Mouse (Mus musculus) MEL (cell line): ENCODE results near the gene Lhx5. TPM values are rescaled to one million over a fixed set of nuclear protein-coding genes. Genes with fewer than 3 reads are reported as not detected.

Experiments used
- DNase-seq: peaks from one replicate; pipeline ENCODE4 v3.0.0; 2011; ENCODE audit warnings: low read depth, low spot score
- H3K27ac ChIP-seq: 2 replicates; pipeline ENCODE4 v1.5.1; 2012; ENCODE audit warnings: low read depth, mild to moderate bottlenecking, control low read depth, low read length, moderate library complexity; ENCODE audit not compliant: control insufficient read depth
- H3K27me3 ChIP-seq, 2 experiments: fragments of 150-350 bp in 1 of 2; sonication (generic) in 1 of 2; 2 replicates each; pipeline ENCODE4 v1.6.1; 2012; ENCODE audit warnings: low read length in 2 of 2, mild to moderate bottlenecking in 2 of 2, improper control_type of control experiment in 1 of 2, moderate library complexity in 1 of 2; ENCODE audit not compliant: insufficient read depth in 2 of 2, control insufficient read depth in 1 of 2
- H3K36me3 ChIP-seq, 2 experiments: 2 replicates each; pipeline ENCODE4 v1.6.1; 2012 to 2014; ENCODE audit warnings: low read length in 2 of 2, improper control_type of control experiment in 1 of 2, inconsistent platforms in 1 of 2, mild to moderate bottlenecking in 1 of 2; ENCODE audit not compliant: insufficient read depth in 2 of 2, control insufficient read depth in 1 of 2
- H3K4me1 ChIP-seq, 2 experiments: fragments of 150-350 bp in 1 of 2; sonication (generic) in 1 of 2; 2 replicates each; pipeline ENCODE4 v1.6.1; 2012; ENCODE audit warnings: low read length in 2 of 2, improper control_type of control experiment in 1 of 2, mild to moderate bottlenecking in 1 of 2; ENCODE audit not compliant: insufficient read depth in 2 of 2, control insufficient read depth in 1 of 2
- H3K4me3 ChIP-seq, 2 experiments: fragments of 150-350 bp in 1 of 2; sonication (generic) in 1 of 2; 2 replicates each; pipeline ENCODE4 v1.5.1; 2012; ENCODE audit warnings: low read depth in 2 of 2, low read length in 2 of 2, mild to moderate bottlenecking in 2 of 2, moderate library complexity in 2 of 2, control low read depth in 1 of 2, improper control_type of control experiment in 1 of 2; ENCODE audit not compliant: control insufficient read depth in 1 of 2, insufficient read depth in 1 of 2
- H3K79me2 ChIP-seq: 2 replicates; pipeline ENCODE4 v1.6.1; 2012; ENCODE audit warnings: mild to moderate bottlenecking, low read length, moderate library complexity; ENCODE audit not compliant: control insufficient read depth, poor library complexity, insufficient read depth
- H3K9ac ChIP-seq: 2 replicates; pipeline ENCODE4 v1.6.1; 2012; ENCODE audit warnings: low read depth, mild to moderate bottlenecking, control low read depth, low read length, moderate library complexity; ENCODE audit not compliant: control insufficient read depth, poor library complexity, severe bottlenecking
- H3K9me3 ChIP-seq: fragments of 150-350 bp; sonication (generic); replicated peaks from 2 replicates; pipeline ENCODE4 v1.6.1; 2012; ENCODE audit warnings: mild to moderate bottlenecking, low read length, improper control_type of control experiment, moderate library complexity; ENCODE audit not compliant: insufficient read depth
- BHLHE40 ChIP-seq: IDR thresholded peaks from 2 replicates; pipeline ENCODE4 v1.6.1; 2012; ENCODE audit warnings: low read depth, mild to moderate bottlenecking, inconsistent platforms, low read length, improper control_type of control experiment, borderline replicate concordance
- CTCF ChIP-seq, 3 experiments: IDR thresholded peaks in 2 of 3; conservative IDR thresholded peaks in 1 of 3; 2 replicates each; pipeline ENCODE4 v1.5.1; 2011 to 2012; ENCODE audit warnings: low read length in 3 of 3, low read depth in 2 of 3, mild to moderate bottlenecking in 2 of 3, improper control_type of control experiment in 1 of 3, inconsistent platforms in 1 of 3, mixed read lengths in 1 of 3, moderate library complexity in 1 of 3; ENCODE audit not compliant: control insufficient read depth in 1 of 3, insufficient read depth in 1 of 3, poor library complexity in 1 of 3, severe bottlenecking in 1 of 3
- EP300 ChIP-seq, 2 experiments: IDR thresholded peaks; 2 replicates each; pipeline ENCODE4 v1.6.1; 2011; ENCODE audit warnings: improper control_type of control experiment in 2 of 2, low read length in 2 of 2, low read depth in 1 of 2, mild to moderate bottlenecking in 1 of 2
- ETS1 ChIP-seq: IDR thresholded peaks from 2 replicates; pipeline ENCODE4 v1.6.1; 2012; ENCODE audit warnings: low read depth, mild to moderate bottlenecking, inconsistent platforms, low read length, improper control_type of control experiment, moderate library complexity
- GABPA ChIP-seq: IDR thresholded peaks from 2 replicates; pipeline ENCODE4 v1.6.1; 2012; ENCODE audit warnings: low read depth, mild to moderate bottlenecking, inconsistent platforms, low read length, improper control_type of control experiment, moderate library complexity
- GATA1 ChIP-seq: IDR thresholded peaks from 2 replicates; pipeline ENCODE4 v1.6.1; 2011; ENCODE audit warnings: low read depth, low read length, improper control_type of control experiment
- HCFC1 ChIP-seq: IDR thresholded peaks from 2 replicates; pipeline ENCODE4 v1.6.1; 2012; ENCODE audit warnings: low read depth, mild to moderate bottlenecking, inconsistent platforms, low read length, improper control_type of control experiment, moderate library complexity
- JUND ChIP-seq: IDR thresholded peaks from 2 replicates; pipeline ENCODE4 v1.6.1; 2011; ENCODE audit warnings: low read depth, mild to moderate bottlenecking, improper control_type of control experiment, low read length
- KAT2A ChIP-seq: conservative IDR thresholded peaks from 2 replicates; pipeline ENCODE4 v1.6.1; 2012; ENCODE audit warnings: low read depth, low read length, improper control_type of control experiment, inconsistent platforms
- MAFK ChIP-seq: IDR thresholded peaks from 2 replicates; pipeline ENCODE4 v1.6.1; 2011; ENCODE audit warnings: low read depth, mild to moderate bottlenecking, low read length, improper control_type of control experiment, borderline replicate concordance
- MAZ ChIP-seq: IDR thresholded peaks from 2 replicates; pipeline ENCODE4 v1.6.1; 2012; ENCODE audit warnings: low read depth, mild to moderate bottlenecking, inconsistent platforms, low read length, improper control_type of control experiment
- MEF2A ChIP-seq: IDR thresholded peaks from 2 replicates; pipeline ENCODE4 v1.6.1; 2014; ENCODE audit warnings: low read depth, mild to moderate bottlenecking, inconsistent platforms, low read length, improper control_type of control experiment; ENCODE audit not compliant: poor library complexity, insufficient replicate concordance, severe bottlenecking; ENCODE audit errors: extremely low read depth
- MYB ChIP-seq: IDR thresholded peaks from 2 replicates; pipeline ENCODE4 v1.6.1; 2011; ENCODE audit warnings: mild to moderate bottlenecking, low read depth, low read length, improper control_type of control experiment
- MYC ChIP-seq: IDR thresholded peaks from 2 replicates; pipeline ENCODE4 v1.6.1; 2011; ENCODE audit warnings: low read depth, mild to moderate bottlenecking, low read length, improper control_type of control experiment, moderate library complexity
- NELFE ChIP-seq: IDR thresholded peaks from 2 replicates; pipeline ENCODE4 v1.6.1; 2011; ENCODE audit warnings: low read depth, low read length, improper control_type of control experiment
- NRF1 ChIP-seq: IDR thresholded peaks from 2 replicates; pipeline ENCODE4 v1.6.1; 2014; ENCODE audit warnings: low read depth, mild to moderate bottlenecking, inconsistent platforms, low read length, improper control_type of control experiment, moderate library complexity; ENCODE audit not compliant: poor library complexity, insufficient read depth, severe bottlenecking
- POLR2A ChIP-seq, 2 experiments: IDR thresholded peaks; 2 replicates each; pipeline ENCODE4 v1.6.1; 2011 to 2012; ENCODE audit warnings: low read length in 2 of 2, mild to moderate bottlenecking in 2 of 2, control low read depth in 1 of 2, improper control_type of control experiment in 1 of 2, low read depth in 1 of 2, moderate library complexity in 1 of 2; ENCODE audit not compliant: control insufficient read depth in 1 of 2, insufficient read depth in 1 of 2, poor library complexity in 1 of 2
- TAL1 ChIP-seq: IDR thresholded peaks from 2 replicates; pipeline ENCODE4 v1.6.1; 2012; ENCODE audit warnings: mild to moderate bottlenecking, inconsistent platforms, low read length, moderate library complexity, mixed read lengths
- UBTF ChIP-seq: IDR thresholded peaks from 2 replicates; pipeline ENCODE4 v1.6.1; 2012; ENCODE audit warnings: low read depth, mild to moderate bottlenecking, inconsistent platforms, low read length, improper control_type of control experiment, moderate library complexity, borderline replicate concordance; ENCODE audit not compliant: insufficient read depth
- USF1 ChIP-seq: IDR thresholded peaks from 2 replicates; pipeline ENCODE4 v1.6.1; 2014; ENCODE audit warnings: low read depth, mild to moderate bottlenecking, inconsistent platforms, low read length, improper control_type of control experiment, moderate library complexity
- ZKSCAN1 ChIP-seq: IDR thresholded peaks from 2 replicates; pipeline ENCODE4 v1.6.1; 2012; ENCODE audit warnings: low read depth, mild to moderate bottlenecking, inconsistent platforms, low read length, improper control_type of control experiment, moderate library complexity
- polyA plus RNA-seq, 2 experiments: library from polyadenylated mRNA; stranded (reverse) in 1 of 2; unstranded in 1 of 2; fragments of >175 nt in 1 of 2; fragments of >200 nt in 1 of 2; gene quantifications; 2 replicates each; pipeline versions ENCODE4 v1.2.1 to v1.2.4; 2012; ENCODE audit warnings: low replicate concordance in 2 of 2, low read depth in 1 of 2; ENCODE audit not compliant: insufficient read length in 2 of 2, insufficient read depth in 1 of 2, missing spikeins in 1 of 2
- total RNA-seq: library from RNA; depleted of rRNA; stranded (reverse); fragments of 300-350 nt; gene quantifications from 2 replicates; pipeline ENCODE4 v1.2.3, GENCODE M21; 2012

Lhx5 gene
- total and polyA plus RNA-seq, 3 experiments: not detected

GRCm38 (mm10) chr5:120438469-120438868 is 7.0 kb downstream of the Lhx5 start:
- Histone ChIP-seq H3K4me3 (no peak overlapping the region), H3K4me1 (no peaks in the 10 kb centered on the region), H3K79me2 (no peaks in the 10 kb centered on the region), H3K27me3 (no peaks in the 10 kb centered on the region), H3K36me3 (no peaks in the 10 kb centered on the region), H3K27ac (no peak overlapping the region), H3K9me3 (no peaks in the 10 kb centered on the region), H3K9ac (no peak overlapping the region)
- DNase-seq: no peak
- TF ChIP-seq NRF1 (no peak), BHLHE40 (no peak), EP300 (IDR thresholded peaks at IDR 0.05; ENCODE audit: low read depth in 1 of 2, low read length in 2 of 2) (no peak), CTCF (IDR thresholded peaks at IDR 0.05 in 2 of 3, conservative IDR thresholded peaks at IDR 0.05 in 1 of 3; ENCODE audit: control insufficient read depth in 1 of 3, insufficient read depth in 1 of 3, low read depth in 2 of 3, low read length in 3 of 3, poor library complexity in 1 of 3, severe bottlenecking in 1 of 3) (no peak), ZKSCAN1 (no peak), MAZ (no peak), NELFE (no peak), MEF2A (no peak), MAFK (no peak), UBTF (no peak), POLR2A (IDR thresholded peaks at IDR 0.05; ENCODE audit: control insufficient read depth in 1 of 2, insufficient read depth in 1 of 2, low read depth in 1 of 2, low read length in 2 of 2, poor library complexity in 1 of 2) (no peak)

GRCm38 (mm10) chr5:120438991-120439710 is 7.7 kb downstream of the Lhx5 start:
- Histone ChIP-seq H3K27ac (no peak overlapping the region), H3K79me2 (no peaks in the 10 kb centered on the region), H3K9me3 (no peaks in the 10 kb centered on the region), H3K27me3 (no peaks in the 10 kb centered on the region), H3K36me3 (no peaks in the 10 kb centered on the region), H3K4me1 (no peaks in the 10 kb centered on the region), H3K9ac (no peak overlapping the region), H3K4me3 (no peak overlapping the region)
- TF ChIP-seq USF1: no peak
- no peak for TF ChIP-seq MYB
- TF ChIP-seq GATA1: no peak
- TF ChIP-seq MEF2A: no peak
- TF ChIP-seq CTCF (IDR thresholded peaks at IDR 0.05 in 2 of 3, conservative IDR thresholded peaks at IDR 0.05 in 1 of 3; ENCODE audit: control insufficient read depth in 1 of 3, insufficient read depth in 1 of 3, low read depth in 2 of 3, low read length in 3 of 3, poor library complexity in 1 of 3, severe bottlenecking in 1 of 3): no peak
- no peak for TF ChIP-seq POLR2A (IDR thresholded peaks at IDR 0.05; ENCODE audit: control insufficient read depth in 1 of 2, insufficient read depth in 1 of 2, low read depth in 1 of 2, low read length in 2 of 2, poor library complexity in 1 of 2)
- no peak for TF ChIP-seq NELFE
- TF ChIP-seq JUND: no peak
- no peak for TF ChIP-seq MYC
- no peak for TF ChIP-seq KAT2A
- TF ChIP-seq HCFC1: no peak
- no peak for TF ChIP-seq GABPA
- no peak for TF ChIP-seq TAL1
- no peak for TF ChIP-seq ETS1
- DNase-seq: no peak
